Mouse (Mus musculus) monocyte, adult 5-6 weeks (primary cell): ENCODE data around the gene Aspg. TPM values are rescaled to one million over a fixed set of nuclear protein-coding genes. Genes with fewer than 3 reads are reported as not detected.

ENCODE experiments used
- ATAC-seq: fragments of 153-309, 156-312 bp; replicated peaks from 2 replicates; pipeline ENCODE4 v1.8.0; 2017; ENCODE audit warnings: mild to moderate bottlenecking; ENCODE audit not compliant: low TSS enrichment, insufficient number of reproducible peaks, severe bottlenecking, poor library complexity, low FRiP score
- total RNA-seq: library from RNA; stranded (forward); fragments of 200-1000, 200-491, 200-594 nt; gene quantifications from 3 replicates; pipeline ENCODE4 v1.2.3, GENCODE M21; 2017

Gene Aspg
- not detected in 3 replicates for total RNA-seq

GRCm38 (mm10) chr12:112106541-112106971 lies at the start of gene Aspg:
Gene Aspg, plus strand, starts transcription at chr12:112106679.
- ATAC-seq: no peak

- no peak; the same call in 1 of the 2 replicates for ATAC-seq
Observed at GRCm38 (mm10) chr12:112077651-112078050, 28.8 kb upstream of the Aspg start.

GRCm38 (mm10) chr12:112079911-112080310 lies 26.6 kb upstream of the Aspg start:
- no peak for ATAC-seq

GRCm38 (mm10) chr12:112080911-112081310 lies 25.6 kb upstream of the Aspg start:
- ATAC-seq: no peak

GRCm38 (mm10) chr12:112082241-112082640 lies 24.2 kb upstream of the Aspg start:
- no peak for ATAC-seq

- ATAC-seq: no peak
Observed at GRCm38 (mm10) chr12:112086250-112086649, 20.2 kb upstream of the Aspg start.

- no peak for ATAC-seq
Observed at GRCm38 (mm10) chr12:112086726-112087125, 19.8 kb upstream of the Aspg start.

- no peak for ATAC-seq
Observed at GRCm38 (mm10) chr12:112088609-112089324, 17.7 kb upstream of the Aspg start.

- no peak for ATAC-seq
Observed at GRCm38 (mm10) chr12:112091054-112091453, 15.4 kb upstream of the Aspg start.

GRCm38 (mm10) chr12:112094261-112094880 lies 12.1 kb upstream of the Aspg start:
- no peak for ATAC-seq

GRCm38 (mm10) chr12:112096051-112096732 lies 10.3 kb upstream of the Aspg start:
- ATAC-seq: no peak

GRCm38 (mm10) chr12:112096733-112097117 lies 9.8 kb upstream of the Aspg start:
- no peak for ATAC-seq

GRCm38 (mm10) chr12:112100106-112100505 lies 6.4 kb upstream of the Aspg start:
- no peak for ATAC-seq

- no peak for ATAC-seq
Observed at GRCm38 (mm10) chr12:112101045-112101444, 5.4 kb upstream of the Aspg start.

- no peak for ATAC-seq
Observed at GRCm38 (mm10) chr12:112103179-112103578, 3.3 kb upstream of the Aspg start.

- no peak for ATAC-seq
Observed at GRCm38 (mm10) chr12:112104890-112105289, 1.6 kb upstream of the Aspg start.

GRCm38 (mm10) chr12:112107685-112108084 lies 1.2 kb downstream of the Aspg start:
- no peak for ATAC-seq

GRCm38 (mm10) chr12:112108696-112109445 lies 2.4 kb downstream of the Aspg start:
- ATAC-seq: no peak

GRCm38 (mm10) chr12:112109701-112110100 lies 3.2 kb downstream of the Aspg start:
- no peak for ATAC-seq
